Mouse (Mus musculus): Measurements from ENCODE around the gene Anxa7.

- TF ChIP-seq POLR2A (IDR thresholded peaks at IDR 0.05; ENCODE audit: low read depth, low read length), result no peak
- no peak for TF ChIP-seq CTCF (conservative IDR thresholded peaks at IDR 0.05; ENCODE audit: insufficient read depth, insufficient read length, low read depth, low read length)
Measured at GRCm38 (mm10) chr14:20478801-20479200, 1.1 kb downstream of the Anxa7 start.
